Mouse (Mus musculus) layer of hippocampus, adult 9-10 months (tissue): ENCODE measurements around the gene Acvrl1.
"Not testable (repeated sequence)": the region's sequence is repeated elsewhere in the genome, so short reads cannot be mapped to it uniquely, and the experiment has no call there.

Experiments
- DNase-seq: peaks from one replicate; pipeline ENCODE4 v3.0.0; 2022; ENCODE audit warnings: low spot score

The Acvrl1 gene

DNA sequence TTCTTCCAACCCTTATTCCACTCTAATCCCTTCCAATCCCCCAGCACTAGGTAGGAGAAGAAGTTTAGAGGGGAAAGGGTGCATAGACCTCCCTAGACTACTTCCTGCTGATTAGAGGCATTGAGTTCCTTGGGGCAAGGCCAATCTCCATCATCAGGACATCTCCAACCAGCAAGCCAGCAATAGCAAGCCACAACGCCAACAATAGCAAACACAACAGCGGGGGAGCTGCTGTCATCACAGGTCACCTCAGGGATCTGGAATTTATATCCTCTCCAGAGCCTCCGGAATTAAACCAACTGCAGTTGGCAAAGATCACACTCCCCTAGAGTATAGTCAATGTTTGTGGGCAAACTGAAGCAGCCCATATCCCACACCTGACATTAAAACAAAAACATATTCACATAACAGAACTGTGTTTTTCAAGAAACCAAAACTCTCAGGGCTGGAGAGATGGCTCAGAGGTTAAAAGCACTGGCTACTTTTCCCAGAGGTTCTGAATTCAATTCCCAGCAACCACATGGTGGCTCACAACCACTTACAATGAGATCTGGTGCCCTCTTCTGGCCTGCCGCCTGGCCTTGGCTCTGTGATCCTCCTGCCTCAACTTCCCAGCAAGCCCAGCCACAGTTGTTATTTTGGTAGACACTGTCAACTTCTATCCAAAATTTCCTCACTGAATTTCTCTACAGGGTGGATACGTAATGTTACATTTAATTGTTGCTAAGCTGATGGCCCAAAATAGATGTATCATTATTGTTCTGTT lies 20.2 kb upstream of the Acvrl1 start:
- DNase-seq: no peak

DNA sequence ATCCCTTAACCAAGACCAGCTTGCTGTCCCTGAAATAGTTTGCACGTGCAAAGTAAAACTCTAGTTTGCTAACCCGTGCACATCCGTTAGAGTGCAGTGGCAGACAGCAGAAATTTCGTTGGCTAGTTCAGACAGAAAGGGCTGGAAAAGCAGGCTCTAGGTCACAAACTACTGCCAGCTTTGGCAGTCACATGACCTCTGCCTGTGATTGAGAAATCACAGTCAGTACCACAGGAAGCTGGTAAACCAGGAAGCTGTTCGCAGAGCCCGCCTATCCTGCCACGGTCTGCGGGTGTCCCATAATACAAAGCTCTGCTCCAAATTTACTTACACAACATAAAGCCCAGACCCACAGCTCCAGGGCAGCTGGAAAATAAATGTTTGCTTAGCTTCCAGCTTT lies 15.1 kb upstream of the Acvrl1 start:
- peak; percentile 3 for DNase-seq

DNA sequence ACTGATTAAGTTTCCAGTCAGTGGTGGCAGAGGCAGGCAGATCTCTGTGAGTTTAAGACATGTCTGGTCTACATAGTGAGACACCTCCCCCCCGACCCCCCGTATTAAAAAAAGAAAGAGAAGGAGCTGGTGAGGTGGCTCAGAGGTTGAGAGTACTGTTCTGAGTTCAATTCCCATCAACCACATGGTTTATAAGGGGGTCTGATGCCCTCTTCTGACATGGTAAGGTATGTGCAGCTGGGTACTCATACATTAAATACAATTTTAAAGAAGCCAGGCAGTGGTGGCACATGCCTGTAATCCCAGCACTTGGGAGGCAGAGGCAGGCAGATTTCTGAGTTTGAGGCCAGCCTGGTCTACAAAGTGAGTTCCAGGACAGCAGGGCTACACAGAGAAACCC lies 14.5 kb upstream of the Acvrl1 start:
- not testable (repeated sequence) for DNase-seq

DNA sequence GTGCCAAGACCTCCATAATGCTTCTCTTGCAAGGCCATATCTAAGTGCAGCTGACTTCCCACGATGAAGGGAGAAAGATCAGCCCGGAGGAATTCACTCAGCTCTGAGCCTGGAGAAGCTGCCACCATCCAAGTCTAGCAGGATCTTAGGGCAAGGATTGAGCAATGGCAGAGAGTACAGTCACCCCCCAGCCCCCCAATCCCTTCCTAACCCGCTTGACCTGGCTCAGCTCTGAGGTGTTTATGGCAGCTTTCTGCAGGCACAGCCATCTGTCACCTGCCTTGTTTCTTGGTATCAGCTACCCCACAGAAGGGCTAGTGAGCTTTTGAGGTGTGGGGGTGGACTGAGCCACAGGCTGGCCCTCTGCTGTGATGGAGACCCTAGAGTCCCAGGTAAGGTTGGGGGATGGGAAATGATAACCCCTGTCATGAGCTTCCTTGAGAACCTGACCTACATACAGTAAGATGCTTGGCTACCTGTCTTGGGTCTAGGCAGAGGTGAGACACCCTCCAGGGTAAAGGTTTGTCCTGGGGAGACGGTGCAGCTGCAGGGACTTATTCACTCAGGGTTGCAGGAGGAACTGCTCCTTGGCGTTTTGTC lies 12.7 kb upstream of the Acvrl1 start, which contains the start of gene Ankrd33:
Gene Ankrd33 (plus strand): TSS at position 245 of the 600 bp plus-strand sequence.
- no peak for DNase-seq

- DNase-seq: peak; percentile 16
Observed at GRCm38 (mm10) chr15:101118399-101119125, 9.8 kb upstream of the Acvrl1 start.

GRCm38 (mm10) chr15:101121411-101122289 lies 6.7 kb upstream of the Acvrl1 start:
- no peak for DNase-seq

GRCm38 (mm10) chr15:101122290-101122589 lies 6.1 kb upstream of the Acvrl1 start:
- DNase-seq: no peak

GRCm38 (mm10) chr15:101123202-101123601 lies 5.1 kb upstream of the Acvrl1 start:
- DNase-seq: no peak

DNA sequence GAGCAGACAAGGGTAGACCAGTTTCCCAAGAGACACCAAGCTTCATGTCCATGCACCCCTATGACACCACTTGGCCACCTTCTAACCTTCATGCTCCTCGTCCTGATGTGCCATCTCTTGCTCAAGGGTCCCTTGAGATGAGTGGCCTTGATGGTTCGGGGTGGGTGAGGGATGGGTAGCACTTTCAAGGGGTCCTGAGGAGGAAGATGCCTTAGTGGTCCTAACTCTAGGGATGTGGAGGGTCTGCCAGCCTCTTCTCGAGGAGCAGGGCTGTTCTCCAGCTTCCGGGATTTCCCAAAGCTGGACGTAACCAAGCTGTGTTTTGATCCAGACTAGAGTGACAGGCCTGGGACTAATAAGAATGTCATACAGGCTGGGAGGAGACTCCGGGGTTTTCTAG lies 2.8 kb upstream of the Acvrl1 start:
- DNase-seq: no peak

DNA sequence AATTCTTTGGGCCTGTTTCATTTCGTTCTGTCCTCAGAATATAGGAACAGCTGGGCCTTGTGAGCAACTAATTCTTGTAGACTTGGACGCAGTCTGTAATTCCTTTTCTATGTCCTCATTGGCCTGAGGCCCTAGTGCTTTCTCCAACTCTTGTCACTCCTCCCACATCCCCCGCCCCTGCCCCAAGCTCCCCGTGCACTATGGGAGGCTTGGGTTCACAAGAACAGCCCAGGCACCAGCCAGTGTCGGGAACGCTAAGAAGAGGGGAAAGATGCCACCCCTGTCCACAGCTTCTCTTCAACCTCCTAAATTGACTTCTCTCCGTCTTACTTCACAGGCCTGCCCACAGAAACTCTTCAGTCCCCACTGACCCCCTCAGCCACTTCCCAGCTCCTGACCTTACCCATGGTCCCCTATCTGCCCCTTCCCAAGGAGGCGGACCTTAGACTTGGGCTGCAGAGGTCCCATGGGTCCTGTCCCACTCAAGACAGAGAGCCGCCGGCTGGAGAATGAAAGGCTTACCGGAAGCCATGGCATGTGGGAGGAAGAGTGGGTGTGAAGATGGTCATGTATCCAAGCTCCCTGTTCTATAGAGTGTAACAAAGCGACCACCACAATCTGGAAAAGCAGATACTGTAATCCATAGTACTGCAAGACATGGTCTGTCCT lies 1.3 kb upstream of the Acvrl1 start:
- DNase-seq: no peak

GRCm38 (mm10) chr15:101129412-101129811 lies 1.1 kb downstream of the Acvrl1 start:
- DNase-seq: no peak

DNA sequence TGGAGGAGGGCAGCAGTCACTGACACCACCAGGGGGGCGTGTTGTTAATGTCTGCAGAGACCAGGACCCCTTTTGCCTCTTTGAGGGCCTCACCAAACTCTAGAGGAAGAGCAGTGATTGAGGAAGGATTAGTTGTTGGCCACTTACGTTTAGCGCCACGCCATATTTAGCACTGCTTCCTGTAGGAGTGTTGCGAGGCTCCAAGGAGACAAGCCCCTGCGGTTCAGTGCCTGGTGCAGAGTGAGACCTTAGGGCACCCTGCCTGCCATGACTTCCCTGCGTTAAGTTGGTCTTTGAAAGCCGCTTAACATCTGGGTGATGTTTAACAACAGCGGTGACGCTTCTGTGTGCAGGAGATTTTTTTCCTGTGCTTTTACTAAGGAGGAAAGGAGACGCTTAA lies 3.2 kb downstream of the Acvrl1 start:
- no peak for DNase-seq

GRCm38 (mm10) chr15:101132041-101132440 lies 3.7 kb downstream of the Acvrl1 start:
- no peak for DNase-seq

GRCm38 (mm10) chr15:101132761-101133160 lies 4.4 kb downstream of the Acvrl1 start:
- DNase-seq: no peak

DNA sequence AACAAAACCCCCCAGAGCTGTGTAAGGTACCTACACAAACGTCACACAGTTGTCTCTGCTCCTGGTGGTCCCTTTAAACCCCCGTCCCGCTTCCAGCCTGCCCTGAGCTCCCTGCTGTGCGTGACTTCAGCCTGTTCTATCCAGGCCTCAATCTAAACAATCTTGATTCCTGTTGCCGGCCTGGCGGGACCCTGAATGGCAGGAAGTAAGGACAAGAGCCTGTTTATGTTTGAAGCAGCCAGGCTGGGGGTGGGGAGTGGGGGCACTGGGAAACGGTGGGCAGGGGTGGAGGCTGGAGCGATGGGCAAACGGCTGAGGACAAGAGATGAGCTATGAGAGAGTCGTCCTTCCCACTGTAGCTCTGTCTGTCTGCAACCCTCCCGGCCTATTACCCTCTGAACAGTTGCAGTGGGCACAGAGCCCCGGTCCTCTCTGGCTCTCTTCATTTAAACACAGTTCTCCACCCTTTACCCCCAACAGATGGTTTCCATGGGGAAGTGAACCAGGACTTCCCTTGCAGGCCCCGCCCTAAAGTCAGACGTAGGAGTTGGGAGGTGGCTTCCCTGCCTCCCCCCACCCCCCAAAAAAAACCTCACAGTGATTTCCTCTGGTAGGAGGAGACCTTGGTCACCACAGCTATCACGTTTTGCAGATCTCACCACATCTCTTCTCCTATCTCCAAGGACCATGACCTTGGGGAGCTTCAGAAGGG lies 5.8 kb downstream of the Acvrl1 start:
- no peak for DNase-seq

DNA sequence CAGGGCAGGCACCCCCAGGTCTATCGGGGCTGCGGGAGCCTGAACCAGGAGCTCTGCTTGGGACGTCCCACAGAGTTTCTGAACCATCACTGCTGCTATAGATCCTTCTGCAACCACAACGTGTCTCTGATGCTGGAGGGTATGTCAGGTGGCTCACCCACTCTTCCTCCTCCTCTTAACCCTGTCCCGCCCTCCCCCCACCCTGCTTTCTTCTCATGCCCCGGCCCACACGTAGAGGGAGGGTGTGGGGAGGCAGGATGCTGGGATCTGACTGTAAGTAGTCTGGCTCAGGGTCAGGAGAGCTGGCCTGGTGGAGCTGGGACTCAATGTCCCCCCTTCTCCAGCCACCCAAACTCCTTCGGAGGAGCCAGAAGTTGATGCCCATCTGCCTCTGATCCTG lies 7.1 kb downstream of the Acvrl1 start:
- no peak for DNase-seq

- no peak for DNase-seq
Observed at GRCm38 (mm10) chr15:101137455-101137854, 9.1 kb downstream of the Acvrl1 start.

- DNase-seq: no peak
Observed at GRCm38 (mm10) chr15:101138675-101139074, 10.4 kb downstream of the Acvrl1 start.

GRCm38 (mm10) chr15:101139885-101140284 lies 11.6 kb downstream of the Acvrl1 start:
- DNase-seq: no peak

DNA sequence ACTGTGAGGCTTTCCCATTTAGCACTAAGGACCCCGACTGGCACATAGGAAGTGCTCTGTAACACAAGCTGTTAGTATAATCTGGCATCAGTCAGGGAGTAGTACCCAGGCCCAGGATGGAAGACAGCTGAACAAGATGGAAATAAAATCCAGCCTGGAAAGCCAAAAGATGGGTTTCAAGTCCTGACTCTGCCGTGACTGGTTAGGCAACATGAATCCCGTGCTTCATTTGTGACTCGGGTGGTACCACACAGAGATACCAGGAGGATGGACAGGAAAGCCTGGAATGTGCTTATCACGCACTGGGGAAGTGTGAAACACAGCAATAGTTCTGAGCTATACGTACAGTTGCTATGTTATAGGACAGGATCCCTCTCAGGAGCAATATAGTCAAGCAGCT lies 12.3 kb downstream of the Acvrl1 start:
- no peak for DNase-seq

DNA sequence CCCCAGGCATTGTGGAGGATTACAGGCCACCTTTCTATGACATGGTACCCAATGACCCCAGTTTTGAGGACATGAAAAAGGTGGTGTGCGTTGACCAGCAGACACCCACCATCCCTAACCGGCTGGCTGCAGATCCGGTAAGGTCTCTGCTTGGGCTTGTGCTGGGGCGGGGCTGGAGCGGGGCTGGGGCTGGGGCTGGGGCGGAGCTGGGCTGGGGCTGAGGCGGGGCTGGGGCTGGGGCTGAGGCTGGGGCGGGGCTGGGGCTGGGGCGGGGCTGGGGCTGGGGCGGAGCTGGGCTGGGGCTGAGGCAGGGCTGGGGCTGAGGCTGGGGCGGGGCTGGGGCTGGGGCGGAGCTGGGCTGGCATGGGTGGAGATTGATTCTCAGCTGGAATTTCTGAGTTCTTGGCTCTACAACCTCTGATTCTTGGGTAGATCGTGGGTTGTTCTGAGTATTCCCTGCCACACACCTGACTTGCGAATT lies 12.8 kb downstream of the Acvrl1 start:
- no peak for DNase-seq
